Comparison of ENCODE assay signal across 13 mouse cellular contexts in the genomic region with DNA sequence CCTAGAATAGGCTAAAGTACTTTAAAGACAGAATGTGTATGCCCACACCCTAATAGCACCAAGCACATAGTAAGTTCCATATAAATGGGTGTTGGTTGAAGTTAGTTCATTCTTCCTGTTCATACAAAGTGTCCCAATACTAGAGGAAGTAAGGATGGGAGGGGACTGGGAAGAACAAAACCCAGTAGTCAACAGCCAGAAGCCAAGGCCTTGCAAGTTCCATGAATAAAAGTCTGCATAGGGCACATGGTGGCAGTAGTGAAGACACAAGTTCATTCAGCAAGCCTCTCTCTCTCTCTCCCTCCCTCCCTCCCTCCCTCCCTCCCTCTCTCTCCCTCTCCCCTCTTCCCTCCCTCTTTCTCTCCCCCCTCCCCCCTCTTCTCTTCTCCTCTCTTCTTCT.
"Had no signal": no experiment of that assay in that cellular context is flagged by ENCODE, and none has a peak within 500 bp of the region (broad histone marks: within the 10 kb centered on the region; RNA-seq: fewer than 3 reads in every experiment).

No protein-coding gene starts in this region.

- H3K36me3 ChIP-seq: kidney, embryonic 15.5 days; neural tube, embryonic 12.5 days had no signal

- H3K4me3 ChIP-seq: kidney, embryonic 15.5 days; limb, embryonic 12.5 days; neural tube, embryonic 12.5 days had no signal

- ATAC-seq: intestine, embryonic 16.5 days had no signal

- DNase-seq: kidney, postnatal 14 days; liver; lung, adult 18-20 months; lung, postnatal 4 days; midbrain, embryonic 14.5 days; right cerebral cortex, postnatal 4 days; spleen, adult 18-20 months; thymus, postnatal 4 days had no signal

- H3K9ac ChIP-seq: kidney, embryonic 15.5 days; limb, embryonic 12.5 days; liver, embryonic 14.5 days; neural tube, embryonic 12.5 days had no signal

- H3K4me1 ChIP-seq: limb, embryonic 12.5 days; neural tube, embryonic 12.5 days had no signal

- H3K27me3 ChIP-seq: kidney, embryonic 15.5 days; limb, embryonic 12.5 days; neural tube, embryonic 12.5 days had no signal

- H3K27ac ChIP-seq: limb, embryonic 12.5 days; liver, embryonic 14.5 days; neural tube, embryonic 12.5 days had no signal

- H3K4me2 ChIP-seq: kidney, embryonic 15.5 days; limb, embryonic 12.5 days; neural tube, embryonic 12.5 days had no signal

- H3K9me3 ChIP-seq: kidney, embryonic 15.5 days; limb, embryonic 12.5 days; neural tube, embryonic 12.5 days had no signal
